7 mouse cellular contexts compared by ENCODE assay signal in the genomic region with DNA sequence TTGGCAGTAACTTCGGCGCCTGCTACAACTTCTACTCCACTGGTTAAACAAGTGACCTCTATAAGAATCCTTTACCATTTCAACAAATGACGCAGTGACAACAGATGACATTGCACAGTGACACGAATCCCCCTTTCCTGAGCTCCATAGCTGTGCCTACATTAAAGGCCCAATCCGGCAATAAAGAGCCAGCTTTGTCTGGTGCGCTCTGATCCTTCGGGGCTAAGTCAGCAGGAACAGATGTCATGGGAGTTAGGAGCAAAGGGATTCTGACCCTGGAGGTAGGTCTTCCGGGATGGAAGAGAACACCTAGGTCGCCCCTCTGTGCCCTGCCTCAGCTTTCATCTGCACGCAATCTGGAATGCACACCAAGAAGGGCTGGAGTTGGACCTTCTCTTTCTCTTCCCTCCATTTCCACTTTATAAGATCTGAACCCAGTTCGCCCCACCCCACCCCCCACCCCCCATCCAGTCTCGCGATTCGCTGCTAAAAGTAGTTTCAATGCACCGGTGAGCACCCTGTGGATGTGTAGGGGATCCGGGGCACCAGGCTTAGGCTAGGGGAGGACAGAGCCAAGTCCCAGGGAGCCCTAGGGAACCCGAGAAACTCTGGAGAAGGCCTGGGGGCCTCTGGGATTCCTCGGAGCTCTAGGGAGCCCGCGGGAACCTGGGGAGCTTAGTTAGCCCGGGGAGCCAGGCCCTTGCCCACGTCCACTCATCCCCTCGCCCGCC. TPM values are rescaled to one million over a fixed set of nuclear protein-coding genes. Genes with fewer than 3 reads are reported as not detected.
DNase-seq lines count a peak whose midpoint lies in the region; ATAC-seq and TF ChIP-seq lines count a peak whose summit lies in the region.

No protein-coding gene starts in this region.

- H3K4me1 ChIP-seq in lung, adult 2 months (ENCODE audit: control insufficient read depth, insufficient read depth, low read length) = no peaks in the 10 kb centered on the region; the same call in 1 of the 2 replicates
- peaks cover 15% of the 10 kb centered on the region for H3K4me1 ChIP-seq in forebrain, embryonic 13.5 days
- peaks cover 10% of the 10 kb centered on the region; the same call in 1 of the 2 replicates for H3K4me1 ChIP-seq in limb, embryonic 15.5 days

- no peaks in the 10 kb centered on the region for H3K9me3 ChIP-seq in forebrain, embryonic 13.5 days (replicated peaks)
- no peaks in the 10 kb centered on the region for H3K9me3 ChIP-seq in limb, embryonic 15.5 days

- no peak for TF ChIP-seq POLR2A in lung, adult 2 months (IDR thresholded peaks at IDR 0.05; ENCODE audit: borderline replicate concordance, extremely low read depth, low read depth, low read length)

- no peak for DNase-seq in lung, adult 2 months
- DNase-seq in lung, postnatal 25 days (ENCODE audit: low spot score) = no peak
- peak; percentile 49 for DNase-seq in retina, postnatal 7 days (ENCODE audit: low read depth, low spot score)
- no peak for DNase-seq in spleen, adult 12 weeks (ENCODE audit: low spot score)
- no peak for DNase-seq in thymus, postnatal 10 days (ENCODE audit: low spot score in 2 of 2)

- no peak for TF ChIP-seq CTCF in lung, adult 2 months (IDR thresholded peaks at IDR 0.05; ENCODE audit: insufficient read depth, low read length)

- H3K27me3 ChIP-seq in forebrain, embryonic 13.5 days = peaks cover 47% of the 10 kb centered on the region
- H3K27me3 ChIP-seq in limb, embryonic 15.5 days = peaks cover 22% of the 10 kb centered on the region

- H3K9ac ChIP-seq in forebrain, embryonic 13.5 days = peak overlapping the region; percentile 40
- no peak overlapping the region for H3K9ac ChIP-seq in limb, embryonic 15.5 days

- no peaks in the 10 kb centered on the region for H3K36me3 ChIP-seq in forebrain, embryonic 13.5 days (ENCODE audit: poor library complexity, severe bottlenecking)
- no peaks in the 10 kb centered on the region for H3K36me3 ChIP-seq in limb, embryonic 15.5 days

- peak overlapping the region; percentile 77 for H3K4me2 ChIP-seq in forebrain, embryonic 13.5 days
- peak overlapping the region; percentile 88 for H3K4me2 ChIP-seq in limb, embryonic 15.5 days

- H3K4me3 ChIP-seq in lung, adult 2 months (replicated peaks; ENCODE audit: extremely low read depth, low read depth, low read length) = peak overlapping the region; percentile 16
- peak overlapping the region; percentile 47 for H3K4me3 ChIP-seq in forebrain, embryonic 13.5 days
- peak overlapping the region; percentile 49 for H3K4me3 ChIP-seq in limb, embryonic 15.5 days

- whole genome bisulfite sequencing in lung, adult 2 months = 20% methylated on average over 21 of the region's 24 CpGs
- 5% methylated on average over 19 of the region's 24 CpGs for WGBS in forebrain, embryonic 13.5 days
- WGBS in limb, embryonic 15.5 days = 7% methylated on average over 24 of the region's 24 CpGs

- H3K27ac ChIP-seq in forebrain, embryonic 13.5 days = no peak overlapping the region
- no peak overlapping the region for H3K27ac ChIP-seq in limb, embryonic 15.5 days

- peak; percentile 56; the same call in 1 of the 2 replicates for ATAC-seq in forebrain, embryonic 13.5 days
- peak; percentile 13; the same call in 1 of the 2 replicates for ATAC-seq in limb, embryonic 15.5 days (ENCODE audit: insufficient number of reproducible peaks, low FRiP score, low TSS enrichment, low read depth)

RNA-seq across cellular contexts. Expression of gene Mak, which starts 0.7 kb away (rescaled TPM):
- 2.8 and 4.1 TPM in 2 replicates for polyA plus RNA-seq in lung, adult 2 months (2012; rRNA removed)
- 0.74 and 0.81 TPM in 2 replicates for polyA plus RNA-seq in forebrain, embryonic 13.5 days (2015; fragmentation: Nextera tagmentation; extraction: Ambion mirVana)
- 0.22 and 0.26 TPM in 2 replicates for polyA plus RNA-seq in limb, embryonic 15.5 days (2015; fragmentation: Nextera tagmentation; extraction: Ambion mirVana)

RNA-seq across cellular contexts. Expression of gene Gcm2, which starts 32.0 kb away (rescaled TPM):
- 0.05 TPM in 1 of 2 replicates, not detected in the other for polyA plus RNA-seq in lung, adult 2 months (2012; rRNA removed)
- polyA plus RNA-seq in forebrain, embryonic 13.5 days (2015; fragmentation: Nextera tagmentation; extraction: Ambion mirVana) = not detected in 2 replicates
- polyA plus RNA-seq in limb, embryonic 15.5 days (2015; fragmentation: Nextera tagmentation; extraction: Ambion mirVana) = not detected in 2 replicates

RNA-seq across cellular contexts. Expression of gene Sycp2l, which starts 35.3 kb away (rescaled TPM):
- not detected in 2 replicates for polyA plus RNA-seq in lung, adult 2 months (2012; rRNA removed)
- 0.08 TPM in 1 of 2 replicates, not detected in the other for polyA plus RNA-seq in forebrain, embryonic 13.5 days (2015; fragmentation: Nextera tagmentation; extraction: Ambion mirVana)
- not detected in 2 replicates for polyA plus RNA-seq in limb, embryonic 15.5 days (2015; fragmentation: Nextera tagmentation; extraction: Ambion mirVana)
